Mouse (Mus musculus) midbrain, embryonic 16.5 days (tissue): ENCODE measurements around the gene Tango2. TPM values are rescaled to one million over a fixed set of nuclear protein-coding genes. Genes with fewer than 3 reads are reported as not detected.

ENCODE experiments used
- ATAC-seq: fragments of 200-750 bp; cut with Nextera tagmentation; 2 replicates; pipeline ENCODE4 v1.8.0; 2017; ENCODE audit warnings: moderate TSS enrichment
- H3K27ac ChIP-seq: fragments of 300-500 bp; sonication (generic); 2 replicates; pipeline ENCODE4 v1.5.1; 2014; ENCODE audit warnings: mild to moderate bottlenecking, low read length, mixed read lengths
- H3K27me3 ChIP-seq: fragments of 300-500 bp; sonication (generic); 2 replicates; pipeline ENCODE4 v1.6.1; 2014; ENCODE audit warnings: low read depth, low read length, mixed read lengths; ENCODE audit not compliant: control insufficient read depth, insufficient read depth
- H3K36me3 ChIP-seq: fragments of 300-500 bp; sonication (generic); 2 replicates; pipeline ENCODE4 v1.6.1; 2014; ENCODE audit warnings: mild to moderate bottlenecking, low read length, moderate library complexity, mixed read lengths; ENCODE audit not compliant: control insufficient read depth, insufficient read depth
- H3K4me1 ChIP-seq: fragments of 300-500 bp; sonication (generic); 2 replicates; pipeline ENCODE4 v1.6.1; 2014; ENCODE audit warnings: mild to moderate bottlenecking, low read length, mixed read lengths; ENCODE audit not compliant: control insufficient read depth, insufficient read depth
- H3K4me2 ChIP-seq: fragments of 300-500 bp; sonication (generic); 2 replicates; pipeline ENCODE4 v1.6.1; 2014; ENCODE audit warnings: mild to moderate bottlenecking, low read length, mixed read lengths
- H3K4me3 ChIP-seq: fragments of 300-500 bp; sonication (generic); 2 replicates; pipeline ENCODE4 v1.5.1; 2014; ENCODE audit warnings: low read depth, mild to moderate bottlenecking, low read length, moderate library complexity, mixed read lengths
- H3K9ac ChIP-seq: fragments of 300-500 bp; sonication (generic); 2 replicates; pipeline ENCODE4 v1.6.1; 2014; ENCODE audit warnings: low read depth, low read length, mixed read lengths
- H3K9me3 ChIP-seq: fragments of 300-500 bp; sonication (generic); replicated peaks from 2 replicates; pipeline ENCODE4 v1.6.1; 2014; ENCODE audit warnings: mild to moderate bottlenecking, low read length, mixed read lengths; ENCODE audit not compliant: control insufficient read depth, poor library complexity, severe bottlenecking
- WGBS: fragments of 180-500 bp; shearing (Covaris S2); extraction: QIAGEN DNeasy Blood & Tissue Kit; methylation state at CpG from one replicate; pipeline ENCODE4 v1.1.7; 2014; 5-methylcytosine and 5-hydroxymethylcytosine counted together
- microRNA counts: library from miRNA; unstranded; fragments of <30 nt; microRNA quantifications from one replicate; lab custom pipeline; 2016
- microRNA-seq: library from miRNA; unstranded; fragments of <30 nt; microRNA quantifications from one replicate; pipeline ENCODE4, GENCODE M21; 2017
- polyA plus RNA-seq: library from polyadenylated mRNA; unstranded; fragments of >200 nt; fragmentation: Nextera tagmentation; extraction: Ambion mirVana; gene quantifications from 2 replicates; pipeline ENCODE4 v1.2.1, GENCODE M21; 2015

Gene Tango2
- polyA plus RNA-seq, 1 experiment from 2014 or later, result 82.5 TPM

DNA sequence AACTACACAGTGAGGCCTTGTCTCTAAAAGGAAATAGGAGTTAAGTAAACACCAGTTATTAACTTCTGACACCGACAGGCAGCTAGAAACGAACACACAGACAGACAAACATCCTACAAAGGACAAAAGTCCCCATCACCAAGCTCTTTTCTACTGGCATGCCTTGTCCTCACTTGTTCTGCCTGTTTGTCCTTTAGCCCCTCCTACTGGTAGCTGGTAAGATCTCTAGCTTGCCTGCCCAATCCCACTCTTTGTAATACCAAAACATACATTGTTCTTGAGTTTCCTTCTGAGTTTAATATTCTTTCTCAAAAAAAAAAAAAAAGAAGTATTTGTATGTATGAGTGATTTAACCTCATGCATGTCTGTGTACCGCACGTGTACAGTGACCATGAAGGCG, 79.7 kb downstream of the Tango2 start:
- Histone ChIP-seq H3K27me3 (no peaks in the 10 kb centered on the region), H3K4me2 (no peak overlapping the region), H3K9me3 (no peaks in the 10 kb centered on the region), H3K4me3 (no peak overlapping the region), H3K36me3 (peaks cover 23% of the 10 kb centered on the region), H3K4me1 (no peaks in the 10 kb centered on the region), H3K27ac (no peak overlapping the region), H3K9ac (no peak overlapping the region)
- WGBS, result 91% methylated on average over 5 of the region's 5 CpGs
- no peak for ATAC-seq

DNA sequence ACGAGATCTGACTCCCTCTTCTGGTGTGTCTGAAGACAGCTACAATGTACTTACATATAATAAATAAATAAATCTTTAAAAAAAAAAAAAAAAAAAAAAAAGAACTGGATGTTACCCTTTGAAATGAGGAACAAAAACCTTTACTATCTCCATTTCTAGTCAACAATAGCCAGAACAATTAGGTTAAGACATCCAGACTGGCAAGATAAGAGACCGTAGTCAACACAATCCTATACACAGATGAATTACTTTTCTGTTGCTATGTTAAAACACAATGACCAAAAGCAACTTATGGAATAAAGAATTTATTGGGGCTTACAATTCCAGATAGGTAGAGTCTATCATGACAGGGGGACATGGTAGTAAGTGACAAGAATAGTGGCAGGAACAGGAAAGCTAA, 82.9 kb downstream of the Tango2 start:
- H3K27ac ChIP-seq, result no peak overlapping the region
- no peak for ATAC-seq
- peaks cover 19% of the 10 kb centered on the region for H3K36me3 ChIP-seq
- H3K27me3 ChIP-seq, result no peaks in the 10 kb centered on the region
- H3K4me1 ChIP-seq, result no peaks in the 10 kb centered on the region
- WGBS, result 75% methylated on average over 2 of the region's 2 CpGs
- no peak overlapping the region for H3K4me3 ChIP-seq
- H3K4me2 ChIP-seq, result no peak overlapping the region
- H3K9ac ChIP-seq, result no peak overlapping the region
- H3K9me3 ChIP-seq, result no peaks in the 10 kb centered on the region

DNA sequence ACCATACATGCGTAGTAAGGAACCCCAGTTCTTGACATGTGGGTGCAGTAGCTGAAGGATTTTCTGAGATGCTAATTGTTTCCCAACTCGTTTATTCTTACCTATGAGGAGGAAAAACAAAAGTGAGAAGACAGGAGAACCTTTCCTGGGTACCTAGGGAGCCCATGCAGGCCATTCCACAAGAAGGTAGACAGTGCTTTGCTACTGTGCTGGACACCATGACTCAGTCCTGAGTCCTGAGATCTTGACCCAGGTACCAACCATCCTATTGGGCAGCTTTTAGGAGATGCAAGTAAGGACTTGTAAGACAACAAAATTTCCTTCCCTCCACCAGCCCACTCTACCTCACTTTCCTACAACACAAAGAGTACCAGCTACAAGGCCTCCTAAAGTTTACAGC, 89.7 kb downstream of the Tango2 start, which contains the start of gene Gm49776:
Gene Gm49776 (minus strand): TSS at position 101 of the 400 bp plus-strand sequence.
- ATAC-seq, result no peak
- H3K4me2 ChIP-seq, result no peak within 1 kb of the TSS
- H3K27ac ChIP-seq, result no peak within 1 kb of the TSS
- peaks cover 54% of the 10 kb centered on the region for H3K36me3 ChIP-seq
- no peak within 1 kb of the TSS for H3K4me3 ChIP-seq
- WGBS, result 96% methylated on average over 2 of the region's 2 CpGs
- no peaks in the 10 kb centered on the region for H3K27me3 ChIP-seq
- no peaks in the 10 kb centered on the region for H3K4me1 ChIP-seq
- no peaks in the 10 kb centered on the region for H3K9me3 ChIP-seq
- no peak within 1 kb of the TSS for H3K9ac ChIP-seq

DNA sequence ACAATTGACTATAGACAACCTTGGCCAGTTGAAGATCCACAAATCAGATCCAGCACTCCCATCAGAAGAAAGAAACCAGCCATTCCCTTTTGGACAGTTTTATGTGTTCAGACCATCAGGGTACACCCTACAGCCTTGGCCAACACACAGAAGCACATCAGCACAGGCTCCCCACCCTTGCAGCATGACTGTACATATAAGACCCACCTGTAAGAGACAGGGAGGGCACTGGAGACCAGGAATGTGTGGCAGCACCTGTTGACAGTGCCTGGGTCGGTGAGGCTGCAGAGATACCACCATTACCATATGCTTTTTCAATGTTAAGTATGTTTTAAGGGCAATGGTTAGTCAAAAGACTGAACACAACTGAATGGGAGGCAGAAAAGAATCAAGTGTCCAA, 94.0 kb downstream of the Tango2 start:
- Histone ChIP-seq H3K9me3 (no peaks in the 10 kb centered on the region), H3K27ac (no peak overlapping the region), H3K4me2 (no peak overlapping the region), H3K4me1 (peaks cover 19% of the 10 kb centered on the region), H3K27me3 (no peaks in the 10 kb centered on the region), H3K9ac (no peak overlapping the region), H3K4me3 (no peak overlapping the region), H3K36me3 (peaks cover 46% of the 10 kb centered on the region)
- 81% methylated on average over 1 of the region's 1 CpGs for WGBS
- ATAC-seq, result no peak

DNA sequence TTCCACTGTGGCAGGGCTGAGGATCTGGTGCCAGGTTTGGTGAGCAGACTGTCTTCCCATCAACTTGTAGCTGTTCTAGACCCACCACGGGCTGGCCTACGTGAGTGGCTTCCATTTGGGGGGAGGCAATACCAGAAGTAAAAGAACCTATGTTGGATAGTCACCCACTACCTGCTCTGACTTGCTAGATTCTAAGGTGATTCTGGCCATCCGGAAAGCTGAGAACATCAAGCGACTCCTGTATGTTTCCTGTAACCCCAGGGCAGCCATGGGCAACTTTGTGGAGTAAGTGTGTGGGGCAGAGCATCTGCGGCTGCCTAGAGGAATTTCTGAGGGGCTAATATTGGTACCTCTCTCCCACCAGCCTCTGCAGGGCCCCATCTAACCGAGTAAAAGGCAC, 95.2 kb downstream of the Tango2 start:
- ATAC-seq, result no peak
- Histone ChIP-seq H3K9ac (no peak overlapping the region), H3K36me3 (peaks cover 38% of the 10 kb centered on the region), H3K27me3 (no peaks in the 10 kb centered on the region), H3K4me3 (no peak overlapping the region), H3K4me1 (peaks cover 19% of the 10 kb centered on the region), H3K4me2 (no peak overlapping the region), H3K27ac (no peak overlapping the region), H3K9me3 (no peaks in the 10 kb centered on the region)
- WGBS, result 81% methylated on average over 6 of the region's 6 CpGs

DNA sequence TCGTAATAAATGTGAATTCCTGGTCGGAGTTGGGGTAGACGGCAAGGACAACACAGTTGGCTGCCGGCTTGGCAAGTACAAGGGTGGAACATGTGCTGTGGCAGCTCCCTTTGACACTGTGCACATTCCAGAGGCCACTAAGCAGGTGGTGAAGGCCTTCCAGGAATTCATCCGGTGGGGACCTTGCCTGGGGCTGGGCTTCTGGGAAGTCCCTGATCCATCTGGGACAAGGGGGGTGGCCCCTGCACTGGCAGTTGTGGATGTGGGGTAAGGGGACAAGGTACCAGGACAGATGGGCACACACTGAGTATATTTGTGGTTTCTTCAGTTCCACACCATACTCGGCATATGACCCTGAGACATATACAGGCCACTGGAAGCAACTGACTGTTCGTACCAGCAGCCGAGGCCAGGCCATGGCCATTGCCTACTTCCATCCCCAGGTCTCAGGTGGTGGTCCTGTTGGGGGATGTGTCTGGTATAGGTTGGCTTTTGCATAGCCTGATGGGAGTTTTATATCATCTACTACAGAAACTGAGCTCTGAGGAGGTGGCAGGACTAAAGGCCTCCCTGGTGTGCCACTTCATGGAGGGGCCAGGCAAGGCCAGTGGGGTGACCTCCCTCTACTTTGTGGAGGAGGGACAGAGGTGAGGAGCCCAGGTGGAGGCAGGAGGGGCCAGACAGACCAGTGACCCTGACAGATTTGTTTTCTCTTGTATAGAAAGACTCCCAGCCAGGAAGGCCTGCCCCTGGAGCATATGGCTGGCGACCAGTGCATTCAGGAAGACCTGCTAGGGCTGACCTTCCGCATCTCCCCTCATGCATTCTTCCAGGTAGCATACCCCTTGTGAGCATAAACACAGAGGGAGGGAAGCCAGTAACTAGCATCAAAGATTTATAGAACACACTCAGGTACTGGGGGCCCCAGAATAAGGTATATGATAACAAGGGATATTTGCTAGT, 96.8 kb downstream of the Tango2 start:
- H3K9me3 ChIP-seq, result no peaks in the 10 kb centered on the region
- no peak for ATAC-seq
- peaks cover 27% of the 10 kb centered on the region for H3K36me3 ChIP-seq
- no peaks in the 10 kb centered on the region for H3K27me3 ChIP-seq
- WGBS, result 62% methylated on average over 10 of the region's 10 CpGs
- no peak overlapping the region for H3K27ac ChIP-seq
- peak overlapping the region; percentile 93; the same call in 1 of the 2 replicates for H3K4me2 ChIP-seq
- peak overlapping the region; percentile 7 for H3K9ac ChIP-seq
- no peak overlapping the region for H3K4me3 ChIP-seq
- H3K4me1 ChIP-seq, result peaks cover 35% of the 10 kb centered on the region

MicroRNAs within 50 kb of the gene (microRNA counts, 519-probe panel; counts per million panel counts)
- 2,003 counts per million, percentile 48 among the panel's probes with 10 or more counts for microRNA mmu-miR-1306 (lab: Ali Mortazavi, UCI)
- 2,315 counts per million, percentile 69 among the panel's probes with 10 or more counts for microRNA mmu-miR-185 (lab: Ali Mortazavi, UCI)

Small RNAs within 50 kb of the gene (microRNA-seq; reads per million reads assigned to microRNA genes)
- not detected for gene Gm24572
- gene Gm26219, result not detected
- gene Mir1306, result 270 reads per million, percentile 66 among the genes with 10 or more reads in this experiment
- 615 reads per million, percentile 75 among the genes with 10 or more reads in this experiment for gene Mir185

Other genes with a start within 250 kb of the Tango2 start
- gene Rtn4r, start 220.5 kb downstream of the Tango2 start, polyA plus RNA-seq, result 26.6 and 29.7 TPM in 2 replicates
- gene Ccdc188, start 130.2 kb downstream of the Tango2 start, polyA plus RNA-seq, result 0.14 TPM in 1 of 2 replicates, not detected in the other
- gene Zdhhc8, start 113.0 kb downstream of the Tango2 start, polyA plus RNA-seq, result 13.8 and 17.9 TPM in 2 replicates
- gene Trmt2a, start 99.4 kb downstream of the Tango2 start, polyA plus RNA-seq, result 105 and 106 TPM in 2 replicates
- gene Ranbp1, start 99.4 kb downstream of the Tango2 start, polyA plus RNA-seq, result 359 and 384 TPM in 2 replicates
- not detected in 2 replicates for gene Gm49776, start 89.8 kb downstream of the Tango2 start, polyA plus RNA-seq
- 31.1 and 32.7 TPM in 2 replicates for gene Dgcr8, start 58.9 kb downstream of the Tango2 start, polyA plus RNA-seq
- gene Arvcf, start 79 bp upstream of the Tango2 start, polyA plus RNA-seq, result 77.1 and 80.2 TPM in 2 replicates
- gene Txnrd2, start 78.3 kb upstream of the Tango2 start, polyA plus RNA-seq, result 36.6 and 37.0 TPM in 2 replicates
- 96.6 and 112 TPM in 2 replicates for gene Comt, start 78.7 kb upstream of the Tango2 start, polyA plus RNA-seq
- gene Gnb1l, start 150.6 kb upstream of the Tango2 start, polyA plus RNA-seq, result 16.5 and 17.6 TPM in 2 replicates
- gene Rtl10, start 150.8 kb upstream of the Tango2 start, polyA plus RNA-seq, result 3.3 and 3.5 TPM in 2 replicates
- 0.33 and 0.66 TPM in 2 replicates for gene Tbx1, start 242.6 kb upstream of the Tango2 start, polyA plus RNA-seq